Mouse (Mus musculus) forelimb bud, embryonic 11.5 days (tissue): ENCODE results near the gene Cand2.

Experiments used
- DNase-seq: peaks from one replicate; pipeline ENCODE4 v3.0.0-alpha.2; 2012; ENCODE audit warnings: low read depth, low spot score

Cand2 gene

DNA sequence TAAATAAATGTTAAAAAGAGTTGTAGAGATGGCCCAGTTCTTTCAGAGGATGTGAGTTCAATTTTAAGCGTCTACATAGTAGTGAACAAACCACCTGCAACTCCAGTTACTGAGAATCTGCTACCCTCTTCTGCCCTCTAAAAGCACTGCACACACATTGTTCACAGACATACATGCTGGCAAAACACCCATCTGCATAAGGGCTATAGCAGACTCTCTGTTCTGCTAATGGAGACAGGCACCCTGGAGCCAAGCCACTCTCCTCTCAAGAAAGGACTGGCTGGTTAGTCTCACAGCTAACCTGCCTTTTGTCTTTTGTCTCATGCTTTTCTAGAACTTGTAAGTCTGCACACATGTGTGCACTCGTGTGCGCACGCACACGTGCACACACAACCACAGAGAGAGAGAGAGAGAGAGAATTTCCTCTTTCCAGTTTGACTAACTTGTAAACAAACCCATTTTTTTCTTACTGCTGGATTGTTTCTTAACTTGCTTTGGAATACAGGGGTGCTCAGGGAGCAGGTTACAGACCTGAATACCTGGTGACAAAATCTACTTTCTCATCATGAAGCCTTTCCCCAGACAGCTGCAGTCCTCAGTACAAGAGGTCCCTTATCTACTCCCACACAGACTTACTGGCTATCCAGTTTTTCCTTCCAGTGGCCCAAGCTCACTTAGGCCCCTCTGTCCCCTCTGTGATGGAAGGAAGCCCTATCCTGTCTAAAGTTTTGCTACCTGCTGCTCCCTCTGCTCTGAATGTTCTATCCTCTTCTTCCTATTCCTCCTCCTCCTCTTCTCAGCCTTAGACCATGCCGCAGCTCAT, 56.7 kb downstream of the Cand2 start:
- no peak for DNase-seq

DNA sequence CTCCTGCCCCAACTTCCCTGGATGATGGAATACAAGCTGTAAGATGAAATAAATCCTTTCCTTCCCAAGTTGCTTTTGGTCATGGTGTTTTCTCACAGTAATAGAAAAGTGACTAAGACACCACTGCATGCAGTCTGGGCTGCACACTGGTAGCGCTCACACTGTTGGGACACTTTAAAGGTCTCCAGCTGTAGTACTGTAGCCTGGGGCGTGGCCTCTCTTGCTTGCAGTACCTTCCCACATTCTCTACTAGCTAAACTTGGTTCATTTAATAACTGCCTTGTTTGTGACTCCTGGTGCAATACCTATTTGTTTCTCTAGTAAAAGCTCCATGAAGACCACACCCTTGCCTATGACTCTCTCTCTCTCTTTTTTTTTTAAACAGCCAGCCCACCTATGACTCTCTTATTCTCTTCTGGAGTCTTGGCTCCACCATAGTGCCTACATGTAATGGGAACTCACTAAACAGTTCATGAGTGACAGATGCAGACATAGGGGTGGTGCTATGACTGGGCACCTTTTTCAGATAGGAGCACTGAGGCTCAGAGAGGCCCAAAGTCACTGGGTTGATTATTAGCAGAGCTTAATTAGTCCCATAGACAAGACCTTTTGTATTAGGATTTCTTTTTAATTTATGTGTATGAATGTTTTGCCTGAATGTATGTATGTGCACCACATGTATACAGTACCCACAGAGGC, 58.0 kb downstream of the Cand2 start:
- no peak for DNase-seq

DNA sequence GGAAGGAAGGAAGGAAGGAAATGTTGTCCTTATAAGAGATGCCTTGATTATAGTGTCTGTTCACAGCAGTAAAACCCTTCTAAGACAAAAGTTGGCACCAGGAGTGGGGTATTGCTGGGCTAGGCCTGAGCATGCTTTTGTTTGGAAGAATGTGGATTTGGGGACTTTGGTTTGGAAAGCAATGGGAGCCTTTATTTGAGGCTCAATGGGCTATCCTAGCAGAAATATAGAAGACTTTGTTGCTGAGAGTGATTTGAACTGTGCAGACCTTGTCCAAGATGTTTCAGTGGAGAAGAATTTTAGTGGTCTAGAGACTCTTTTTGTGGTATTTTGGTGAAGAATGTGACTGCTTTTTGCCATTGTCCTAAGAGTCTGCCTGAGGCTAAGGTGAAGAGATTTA, 59.5 kb downstream of the Cand2 start:
- DNase-seq = no peak

DNA sequence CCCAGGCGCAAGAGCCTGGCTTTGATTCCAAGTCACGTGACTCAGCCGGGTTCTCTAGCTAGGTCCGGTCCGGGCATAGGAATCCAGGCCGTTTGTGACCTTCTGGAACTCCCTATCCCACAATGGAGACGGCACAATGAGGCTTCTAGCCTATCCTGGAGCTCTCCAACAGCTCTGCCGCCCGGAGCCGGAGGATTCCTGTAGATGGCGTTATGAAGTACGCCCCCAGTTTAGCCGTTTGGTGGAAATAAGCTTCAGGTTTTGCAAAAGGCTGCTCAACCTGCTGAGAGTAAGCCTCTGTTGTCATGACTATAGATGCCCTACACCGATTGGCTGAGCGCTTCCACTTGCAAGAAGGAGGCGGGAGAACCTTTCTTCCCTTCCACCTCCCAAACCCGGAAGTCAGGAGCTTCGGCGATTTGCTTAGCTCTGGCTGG, 63.8 kb downstream of the Cand2 start, which contains the start of gene Efcab12:
Efcab12 (minus strand) TSS at position 252 of the 437 bp plus-strand sequence.
- DNase-seq = peak; percentile 73

DNA sequence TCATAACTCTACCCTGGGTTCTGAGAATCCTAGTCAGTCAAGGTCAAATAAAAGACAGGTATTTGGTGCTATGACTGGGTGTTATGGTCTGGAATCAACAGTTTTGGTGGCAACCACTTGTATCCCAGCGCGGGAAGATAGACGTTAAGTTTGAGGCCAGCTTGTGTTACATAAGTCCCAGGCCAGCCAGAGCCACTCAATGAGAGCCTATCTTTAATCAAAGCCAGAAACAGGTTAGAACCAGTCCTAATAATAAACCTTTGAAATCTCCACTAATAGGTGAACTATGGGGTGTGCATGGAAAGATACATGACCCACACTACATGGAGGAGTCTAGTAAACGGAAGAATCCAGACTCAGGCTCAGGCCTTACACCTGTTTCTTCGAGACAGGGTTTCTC, 64.4 kb downstream of the Cand2 start:
- no peak for DNase-seq

DNA sequence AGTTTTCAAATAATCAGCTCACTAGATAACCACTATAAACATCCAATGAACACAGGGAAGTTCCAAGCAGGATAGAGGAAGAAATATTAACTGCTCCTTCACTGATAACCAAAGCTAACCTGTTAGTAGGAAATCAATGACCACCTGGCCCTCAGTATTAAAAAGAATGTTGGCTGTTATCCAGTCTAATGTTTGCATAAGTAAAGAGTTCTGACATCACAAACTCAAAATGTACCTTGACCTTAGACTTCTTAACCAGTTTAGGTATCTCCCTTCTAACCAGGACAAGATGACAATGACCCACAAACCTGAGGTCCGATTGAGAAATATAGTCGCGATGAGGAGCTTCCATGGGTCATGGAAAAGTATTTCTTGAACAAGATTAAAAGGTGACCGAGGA, 70.7 kb downstream of the Cand2 start:
- no peak for DNase-seq

DNA sequence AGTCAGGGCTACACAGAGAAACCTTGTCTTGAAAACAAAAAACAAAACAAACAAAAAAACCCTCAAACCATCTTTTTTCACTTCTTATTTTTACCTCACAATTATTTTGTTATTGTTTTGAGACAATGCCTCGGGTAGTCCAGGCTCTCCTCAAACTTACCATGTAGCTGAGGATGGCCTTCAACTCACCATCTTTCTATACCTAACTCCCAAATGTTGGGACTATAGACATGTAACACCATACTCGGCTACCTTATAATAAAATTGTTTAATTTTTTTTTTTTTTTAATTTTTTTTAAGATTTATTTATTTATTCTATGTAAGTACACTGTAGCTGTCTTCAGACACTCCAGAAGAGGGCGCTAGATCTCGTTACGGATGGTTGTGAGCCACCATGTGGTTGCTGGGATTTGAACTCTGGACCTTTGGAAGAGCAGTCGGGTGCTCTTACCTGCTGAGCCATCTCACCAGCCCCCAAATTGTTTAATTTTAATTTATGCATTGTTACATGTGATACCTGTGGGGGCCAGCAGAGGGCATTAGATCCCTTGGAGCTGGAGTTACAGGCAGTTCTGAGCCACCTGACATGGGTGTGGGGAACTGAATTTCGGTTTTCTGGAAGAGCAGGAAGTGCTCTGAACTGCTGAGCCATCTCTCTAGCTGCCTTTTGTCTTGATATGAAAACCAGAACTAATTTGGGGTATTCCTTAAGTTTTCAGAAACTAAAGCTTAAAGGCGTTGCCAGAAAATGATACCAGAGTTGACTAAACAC, 72.5 kb downstream of the Cand2 start:
- DNase-seq = peak; percentile 48

DNA sequence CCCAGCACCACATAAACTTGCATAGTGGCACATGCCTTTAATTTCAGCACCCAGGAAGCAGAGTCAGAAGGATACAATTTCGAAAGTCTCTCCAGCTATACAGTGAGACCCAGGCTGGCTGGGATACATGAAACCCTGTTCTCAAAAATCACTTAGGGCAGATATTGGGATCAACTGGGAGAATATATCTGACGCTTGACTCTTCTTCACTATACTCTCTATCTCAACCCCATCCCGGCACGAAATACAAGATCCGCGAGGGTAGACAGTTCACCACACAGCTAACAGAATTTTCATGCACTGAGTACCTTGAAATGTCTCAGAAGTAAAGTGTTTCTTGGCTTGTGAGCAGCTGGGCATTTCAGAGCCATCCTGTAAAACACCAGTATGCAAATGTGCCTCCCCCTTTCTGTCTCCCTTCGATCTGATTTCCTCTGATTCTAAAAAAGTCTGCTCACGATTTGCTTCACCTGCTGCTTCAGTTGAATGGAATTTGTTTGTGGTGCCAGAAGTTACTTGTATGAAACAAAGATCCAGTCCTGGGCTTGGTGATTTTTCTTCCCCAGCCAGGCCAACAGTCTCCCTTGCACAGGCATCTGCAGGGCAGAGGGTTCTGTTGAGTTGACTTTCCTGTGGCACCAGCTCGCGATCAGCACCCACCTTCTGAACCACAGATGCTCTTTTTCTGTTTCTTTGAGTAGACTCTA, 74.4 kb downstream of the Cand2 start:
- no peak for DNase-seq

DNA sequence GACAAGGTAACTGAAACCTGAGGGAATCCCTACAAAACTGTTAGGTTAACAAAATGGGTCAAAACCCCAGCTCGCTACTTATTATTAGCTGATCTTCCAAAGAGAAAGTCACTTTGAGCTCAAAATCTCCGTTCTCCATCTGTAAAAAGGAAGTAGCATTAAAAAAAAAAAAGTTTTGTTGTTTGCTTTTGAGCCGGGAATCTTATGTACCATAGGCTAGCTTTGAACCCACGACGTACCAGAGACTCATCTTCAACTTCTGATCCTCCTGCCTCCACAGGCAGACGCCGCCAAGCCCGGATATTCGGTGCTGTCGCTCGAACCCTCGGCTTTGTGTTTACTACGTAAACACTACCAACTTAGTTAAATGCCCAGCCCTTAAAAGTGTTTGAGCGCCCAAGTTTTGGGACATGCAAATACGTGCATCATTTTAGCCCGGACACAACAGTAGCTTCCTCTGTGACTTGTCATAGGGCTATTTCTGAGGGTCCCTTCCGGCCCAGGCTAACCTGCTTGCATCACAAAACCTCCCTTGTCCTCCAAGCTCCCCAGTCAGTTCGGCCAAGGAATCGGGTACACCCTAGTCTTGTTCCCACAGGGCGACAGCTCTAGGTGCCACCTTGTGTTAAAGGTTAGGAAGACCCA, 78.2 kb downstream of the Cand2 start:
- no peak for DNase-seq

DNA sequence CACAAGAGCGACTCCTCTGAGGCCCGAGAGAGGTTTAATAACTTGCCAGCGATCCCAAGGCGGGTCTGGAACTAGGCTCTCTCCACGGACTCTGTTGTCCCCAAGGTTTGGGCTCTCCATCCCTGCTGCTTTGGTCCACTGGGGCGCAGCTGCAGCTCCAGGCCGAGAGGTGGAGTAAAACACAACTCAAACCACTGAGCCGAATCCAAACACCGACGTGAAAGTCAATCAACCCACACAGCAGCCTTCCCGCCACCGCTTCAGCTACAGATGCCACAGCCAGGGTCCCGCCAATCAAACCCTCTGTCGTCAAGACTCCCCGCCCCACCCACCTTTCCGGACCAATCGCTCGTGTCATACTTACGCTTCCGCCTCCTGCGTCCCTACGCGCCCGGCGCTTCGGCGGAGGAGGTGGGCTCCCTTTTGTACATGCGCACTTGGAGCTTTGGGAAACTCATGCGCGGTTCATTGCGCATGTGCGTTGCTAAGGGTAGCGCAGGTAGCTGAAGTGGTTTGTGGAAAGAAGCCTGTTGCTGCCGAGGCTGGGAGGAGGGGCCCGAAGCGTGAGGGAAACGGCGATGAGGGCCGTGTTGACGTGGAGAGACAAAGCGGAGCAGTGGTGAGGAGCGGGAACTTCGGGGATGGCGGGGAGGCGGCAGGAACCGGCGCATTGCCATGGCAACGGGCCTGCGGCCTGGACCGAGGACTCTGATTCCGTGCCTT, 78.9 kb downstream of the Cand2 start, which contains the start of the genes Mbd4 and Ift122:
Mbd4 (minus strand) TSS at position 281 of the 723 bp plus-strand sequence.
Ift122 (plus strand) TSS at position 380 of the 723 bp plus-strand sequence.
- peak; percentile 100 for DNase-seq

DNA sequence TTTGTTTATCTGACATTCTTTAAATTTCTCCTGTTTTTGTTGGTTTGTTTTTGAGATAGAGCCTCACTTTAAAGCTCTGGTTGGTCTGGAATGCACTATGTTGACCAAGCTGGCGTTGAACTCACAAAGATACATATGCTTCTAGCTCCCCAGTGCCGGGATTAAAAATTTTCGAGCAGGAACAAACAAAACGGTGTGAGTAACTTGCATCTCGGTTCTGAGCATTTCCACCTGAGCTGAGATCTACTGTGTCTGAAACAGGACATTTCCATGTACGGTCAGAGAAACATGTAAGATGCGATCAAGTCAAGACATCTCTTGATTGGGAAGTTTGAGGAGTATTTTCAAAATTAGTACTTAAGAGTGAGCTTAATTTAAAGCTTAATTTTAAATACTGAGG, 79.6 kb downstream of the Cand2 start:
- DNase-seq = no peak

DNA sequence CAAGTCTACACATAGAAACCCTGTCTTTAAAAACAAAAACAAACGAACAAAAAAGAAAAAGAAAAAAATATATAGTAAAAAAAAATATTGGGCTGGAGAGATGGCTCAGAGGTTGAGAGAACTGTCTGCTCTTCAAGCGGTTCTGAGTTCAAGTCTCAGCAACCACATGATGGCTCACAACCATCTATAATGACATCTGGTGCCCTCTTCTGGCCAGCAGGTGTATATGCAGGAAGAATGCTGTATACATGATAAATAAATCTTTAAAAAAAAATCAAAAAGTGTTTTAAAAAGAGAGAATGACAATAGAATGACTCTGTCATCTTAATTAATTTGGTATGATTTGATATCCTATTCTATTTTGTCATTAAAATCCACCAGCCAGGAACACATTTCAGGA, 80.1 kb downstream of the Cand2 start:
- no peak for DNase-seq
